Mouse (Mus musculus): ENCODE data around the gene Gm10188.

- TF ChIP-seq CTCF (IDR thresholded peaks at IDR 0.05) = no peak
- no peak for TF ChIP-seq EP300 (IDR thresholded peaks at IDR 0.05)
Observed at GRCm38 (mm10) chr1:132267959-132268358, 38.4 kb upstream of the Gm10188 start.
